Mouse (Mus musculus) lung, adult 2 months (tissue): ENCODE results near the gene Rap2a.

Source experiments
- CTCF ChIP-seq: fragments of 200-500 bp; IDR thresholded peaks from 2 replicates; pipeline ENCODE4 v1.5.1; 2011; ENCODE audit warnings: mild to moderate bottlenecking, low read length, control low read depth; ENCODE audit not compliant: insufficient read depth
- POLR2A ChIP-seq: fragments of 200-500 bp; IDR thresholded peaks from 2 replicates; pipeline ENCODE4 v1.6.1; 2011; ENCODE audit warnings: low read depth, mild to moderate bottlenecking, control low read depth, low read length, borderline replicate concordance; ENCODE audit errors: extremely low read depth

DNA sequence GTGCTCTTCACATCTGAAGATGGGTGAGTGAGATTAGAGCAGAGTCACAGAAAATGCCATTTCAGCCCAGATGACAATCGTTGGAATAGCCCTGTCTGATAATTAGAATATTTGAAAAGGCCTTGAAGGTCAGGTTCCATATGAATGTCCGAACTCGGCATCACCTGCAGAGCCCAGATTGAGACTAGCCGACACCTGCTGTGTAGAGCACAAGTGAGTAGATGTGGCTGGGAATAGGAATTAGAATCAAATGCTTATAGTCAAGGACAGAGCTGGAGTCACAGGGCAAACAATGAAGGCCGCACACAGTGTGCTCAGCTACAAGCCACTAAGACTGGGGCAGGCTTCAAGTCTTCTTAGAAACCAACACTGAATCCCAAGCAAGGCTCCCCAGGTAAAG, 6.3 kb downstream of the Rap2a start:
- TF ChIP-seq POLR2A (no peak), CTCF (no peak)
